Mouse (Mus musculus): Measurements from ENCODE around the gene Gamt. TPM values are rescaled to one million over a fixed set of nuclear protein-coding genes. Genes with fewer than 3 reads are reported as not detected.
A peak's percentile ranks its signal among the peaks of the same experiment; 100 is the strongest.
"Not testable (repeated sequence)": the region's sequence is repeated elsewhere in the genome, so short reads cannot be mapped to it uniquely, and the experiment has no call there.

The Gamt gene
- total RNA-seq, 2 experiments from 2014 or later: 16.2 to 21.2 TPM

- no peak for DNase-seq (ENCODE audit: low spot score in 2 of 2)
Measured at GRCm38 (mm10) chr10:80259463-80259805, 1.4 kb downstream of the Gamt start.

- DNase-seq (ENCODE audit: low spot score in 2 of 2): no peak
Measured at GRCm38 (mm10) chr10:80258752-80259462, 1.9 kb downstream of the Gamt start.

DNA sequence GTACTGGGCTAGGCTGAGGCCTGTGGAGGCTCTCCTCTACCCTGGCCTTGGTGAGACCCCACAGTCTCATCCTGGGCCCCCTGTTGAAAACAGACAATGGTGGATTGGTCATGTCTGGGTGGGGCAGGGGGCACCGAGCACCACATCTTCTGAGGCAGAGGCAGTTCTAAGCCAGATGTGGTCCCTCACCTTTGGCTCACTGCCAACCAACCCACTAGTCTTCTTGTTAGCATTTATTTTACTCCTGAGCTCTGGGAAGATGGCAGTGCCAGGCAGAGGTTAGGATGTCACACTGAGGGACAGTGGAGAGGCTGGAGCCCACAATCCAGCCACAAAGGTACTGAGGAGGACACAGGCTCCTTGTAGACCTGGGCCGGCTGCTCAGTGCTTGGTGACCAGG lies 2.9 kb downstream of the Gamt start:
- DNase-seq (ENCODE audit: low spot score in 2 of 2): no peak

GRCm38 (mm10) chr10:80255881-80256535 lies 4.8 kb downstream of the Gamt start:
- no peak for DNase-seq (ENCODE audit: low spot score in 2 of 2)

DNA sequence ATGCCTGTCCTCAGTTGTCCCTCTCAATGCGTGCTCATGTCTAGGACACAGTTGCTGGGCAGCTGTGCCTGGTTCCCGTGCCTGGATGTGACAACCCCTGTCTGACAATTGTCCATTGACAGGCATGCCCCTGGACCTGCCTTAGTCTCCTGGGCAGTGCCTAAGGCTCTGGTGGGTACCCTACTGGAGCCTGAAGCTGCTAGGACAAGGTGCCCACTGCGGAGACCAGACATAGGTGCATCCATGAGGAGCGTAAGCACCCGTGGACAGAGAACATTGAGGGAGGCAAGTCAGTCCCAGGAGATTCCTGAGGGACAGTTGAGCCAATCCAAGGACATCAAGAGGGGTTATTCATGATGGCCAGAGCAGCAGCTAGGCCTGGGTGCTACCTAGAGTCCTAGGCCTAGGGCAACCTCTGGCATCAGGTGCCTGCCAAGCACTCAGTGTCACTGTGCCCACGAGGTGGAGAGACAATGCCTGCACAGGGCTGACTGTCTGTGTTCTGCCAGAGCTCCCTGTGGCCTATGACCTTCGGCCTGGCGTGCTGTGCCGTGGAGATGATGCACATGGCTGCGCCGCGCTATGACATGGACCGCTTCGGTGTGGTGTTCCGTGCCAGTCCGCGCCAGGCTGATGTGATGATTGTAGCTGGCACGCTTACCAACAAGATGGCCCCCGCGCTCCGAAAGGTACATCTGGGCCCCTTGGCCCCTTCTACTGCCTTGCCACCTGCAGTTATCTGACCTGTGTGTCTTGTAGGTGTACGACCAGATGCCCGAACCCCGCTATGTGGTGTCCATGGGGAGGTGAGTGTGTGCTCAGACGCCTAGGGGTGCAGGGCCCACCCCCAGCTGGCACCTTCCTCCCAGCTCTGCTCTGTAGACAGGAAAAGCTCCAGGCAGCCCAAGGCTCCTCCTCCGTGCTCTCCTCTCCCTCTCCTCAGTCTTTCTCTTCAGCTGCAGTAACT lies 6.2 kb downstream of the Gamt start:
- no peak for DNase-seq (ENCODE audit: low spot score in 2 of 2)

- DNase-seq (ENCODE audit: low spot score in 2 of 2): no peak
Measured at GRCm38 (mm10) chr10:80253551-80253950, 7.3 kb downstream of the Gamt start.

DNA sequence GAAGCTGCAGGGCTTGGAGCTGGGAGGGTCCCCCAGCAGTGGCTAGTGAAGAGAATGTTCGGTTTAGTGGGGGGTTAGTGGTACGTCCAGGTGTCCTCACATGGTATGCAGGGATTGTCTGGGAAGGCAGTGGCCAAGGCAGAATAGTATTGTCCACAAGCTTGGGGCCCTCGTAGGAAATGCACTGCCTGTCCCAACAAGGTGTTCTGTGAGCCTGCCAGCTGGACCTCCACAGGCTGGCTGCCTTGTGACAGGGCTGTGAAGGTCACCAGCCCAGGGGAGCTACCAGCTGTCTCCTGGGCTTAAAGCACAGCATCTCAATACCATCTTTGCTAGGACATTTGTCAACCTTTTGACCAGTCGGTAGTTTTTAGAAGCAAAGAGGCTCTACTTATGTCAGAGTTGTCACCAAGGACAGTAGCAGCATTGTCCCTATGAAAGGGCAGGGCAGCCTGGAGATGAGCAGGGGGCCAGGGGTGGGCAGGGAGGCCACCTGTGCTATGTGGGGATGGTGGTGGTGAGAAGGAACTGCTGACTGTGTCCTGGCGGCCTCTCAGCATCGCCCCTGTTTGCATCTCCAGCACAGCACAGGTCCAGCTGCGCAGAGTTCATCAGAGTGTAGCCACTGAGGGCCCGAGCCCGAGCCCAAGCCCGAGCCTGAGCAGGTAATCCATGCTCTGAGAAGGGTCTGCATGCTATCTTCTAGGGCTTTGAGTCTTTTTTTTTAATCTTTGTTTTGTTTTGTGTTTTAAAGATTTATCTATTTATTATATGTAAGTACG lies 8.1 kb downstream of the Gamt start:
- DNase-seq (ENCODE audit: low spot score in 2 of 2): no peak

DNA sequence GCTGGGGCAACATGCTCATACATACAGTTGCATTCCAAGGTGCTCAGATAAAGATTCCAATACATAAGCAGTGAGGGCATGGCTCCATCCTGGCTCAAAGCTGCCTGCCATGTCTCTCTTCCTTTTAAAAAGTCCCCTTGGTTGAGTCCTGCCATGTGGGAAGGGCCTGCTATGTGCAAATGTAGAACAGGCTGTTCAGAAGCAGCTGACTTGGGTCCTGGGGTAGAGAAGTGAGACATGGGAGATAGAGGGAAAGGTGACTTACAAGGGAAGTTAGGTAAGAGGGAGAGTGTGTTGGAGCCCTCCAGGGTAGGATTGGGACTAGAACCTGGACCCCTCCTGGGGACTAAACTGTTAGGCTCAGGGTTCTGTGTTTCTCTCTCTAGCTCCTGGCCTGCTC lies 8.8 kb downstream of the Gamt start:
- no peak for DNase-seq (ENCODE audit: low spot score in 2 of 2)

DNA sequence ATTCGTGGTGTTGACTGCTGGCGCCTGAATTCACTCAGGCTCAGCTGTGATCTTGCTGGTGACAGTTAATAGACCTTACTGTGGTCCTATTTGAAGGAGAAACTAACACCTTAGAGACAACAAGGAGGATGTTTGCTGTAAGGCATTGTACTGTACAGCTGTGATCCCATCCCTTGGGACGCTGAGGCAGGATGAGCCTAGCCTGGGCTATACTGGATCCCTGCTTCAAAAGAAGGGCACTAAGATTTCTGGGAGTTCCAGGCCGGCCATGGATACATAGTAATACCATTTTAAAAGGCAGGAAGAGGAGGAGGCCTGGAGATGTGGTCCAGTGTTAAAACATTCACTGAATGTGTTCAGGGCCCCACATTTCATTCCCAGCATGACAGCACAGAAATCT lies 10.2 kb downstream of the Gamt start:
- no peak for DNase-seq (ENCODE audit: low spot score in 2 of 2)

DNA sequence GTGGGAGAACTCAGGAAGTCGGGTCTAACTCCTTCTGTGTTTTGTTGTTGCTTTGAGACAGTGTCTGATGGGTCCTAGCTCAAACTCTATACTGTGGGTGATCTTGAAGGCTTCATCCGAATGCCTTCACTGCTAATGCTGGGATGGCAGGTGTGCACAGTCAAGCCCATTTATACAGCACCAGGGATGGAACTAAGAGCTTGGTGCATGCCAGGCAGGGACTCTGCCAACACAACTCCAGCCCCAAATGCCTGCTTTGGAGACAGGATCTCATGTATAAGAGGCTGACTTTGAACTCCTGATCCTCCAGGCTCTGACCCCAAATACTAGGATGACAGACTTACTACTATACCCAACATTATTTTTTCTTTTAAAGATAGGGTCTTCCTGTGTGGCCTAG lies 10.8 kb downstream of the Gamt start:
- DNase-seq (ENCODE audit: low spot score in 2 of 2): no peak

DNA sequence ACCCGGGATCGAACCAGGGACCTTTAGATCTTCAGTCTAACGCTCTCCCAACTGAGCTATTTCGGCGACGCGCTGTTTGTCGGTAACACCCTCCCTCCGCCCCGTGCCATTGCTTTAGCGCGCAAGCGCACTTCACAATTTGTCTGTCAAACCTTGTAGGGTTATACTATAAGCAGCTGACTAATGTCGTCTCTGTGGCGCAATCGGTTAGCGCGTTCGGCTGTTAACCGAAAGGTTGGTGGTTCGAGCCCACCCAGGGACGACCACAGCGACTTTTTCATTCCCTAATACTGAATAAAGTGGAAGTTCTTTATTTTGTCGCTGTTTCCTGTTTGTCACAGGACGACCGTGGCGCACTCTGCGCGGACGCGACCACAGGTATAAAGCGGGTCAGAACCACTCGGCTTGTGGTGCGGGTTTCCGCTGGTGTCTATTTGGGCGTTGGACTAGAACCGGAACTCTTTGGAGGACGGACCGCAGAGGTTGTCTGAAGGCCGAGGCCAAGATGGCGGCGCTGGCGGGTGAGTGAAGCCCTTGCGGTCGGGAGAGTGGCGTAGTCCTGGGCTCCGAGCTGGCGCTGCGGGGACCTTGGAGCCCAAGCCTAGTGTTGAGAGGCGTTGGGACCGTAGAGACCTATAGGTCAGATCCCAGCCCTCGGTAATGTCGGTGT lies 11.7 kb downstream of the Gamt start, which contains the start of gene Ndufs7:
Gene Ndufs7 (plus strand): TSS at position 151 of the 670 bp plus-strand sequence.
- peak; percentile 94 to 95 for DNase-seq (ENCODE audit: low spot score in 2 of 2)

- not testable (repeated sequence) for DNase-seq (ENCODE audit: low spot score in 2 of 2)
Measured at GRCm38 (mm10) chr10:80248437-80248836, 12.4 kb downstream of the Gamt start.

DNA sequence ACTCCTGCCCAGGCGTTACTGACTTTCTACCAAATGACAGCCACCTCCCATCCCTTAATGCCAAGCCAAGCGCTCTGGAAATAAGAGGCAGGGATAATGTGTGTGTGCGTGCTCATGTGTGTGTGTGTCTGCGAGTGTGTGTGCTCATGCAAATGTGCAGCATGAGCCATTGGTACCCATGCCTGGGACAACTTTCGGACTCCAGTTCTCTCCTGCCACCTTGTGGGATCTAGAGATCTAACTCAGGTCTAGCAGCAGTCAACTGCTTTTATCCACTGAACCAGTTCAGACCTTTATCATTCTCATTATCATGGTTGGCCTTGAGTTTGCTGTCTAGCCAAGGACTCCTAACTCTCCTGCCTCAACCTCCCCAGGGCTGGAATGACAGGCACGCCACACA lies 13.0 kb downstream of the Gamt start:
- no peak for DNase-seq (ENCODE audit: low spot score in 2 of 2)

GRCm38 (mm10) chr10:80245600-80245999 lies 15.2 kb downstream of the Gamt start:
- DNase-seq (ENCODE audit: low spot score in 2 of 2): peak; percentile 88 to 92

GRCm38 (mm10) chr10:80244791-80245399 lies 15.9 kb downstream of the Gamt start:
- DNase-seq (ENCODE audit: low spot score in 2 of 2): no peak

- no peak for DNase-seq (ENCODE audit: low spot score in 2 of 2)
Measured at GRCm38 (mm10) chr10:80242607-80243006, 18.2 kb downstream of the Gamt start.

- no peak for DNase-seq (ENCODE audit: low spot score in 2 of 2)
Measured at GRCm38 (mm10) chr10:80242088-80242487, 18.7 kb downstream of the Gamt start.

DNA sequence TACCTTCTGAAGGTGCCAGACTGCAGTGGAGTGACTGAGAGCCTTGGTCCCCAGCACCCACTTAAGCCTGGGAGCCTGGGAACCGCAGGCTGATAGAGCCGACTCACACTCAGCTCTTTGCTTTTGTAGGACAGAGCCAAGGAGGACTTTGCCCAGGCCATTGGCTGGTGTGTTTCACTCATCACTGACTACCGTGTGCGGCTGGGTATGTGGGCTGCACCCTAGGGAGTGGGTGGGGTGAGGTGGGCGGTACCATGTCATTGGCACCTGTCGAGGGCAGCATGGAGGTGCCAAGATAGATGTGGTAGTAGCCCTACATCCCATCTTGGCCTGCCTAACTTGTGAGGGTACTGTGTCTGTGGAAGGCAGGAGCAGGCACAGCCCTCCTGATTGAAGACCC lies 21.0 kb downstream of the Gamt start:
- no peak for DNase-seq (ENCODE audit: low spot score in 2 of 2)

- no peak for DNase-seq (ENCODE audit: low spot score in 2 of 2)
Measured at GRCm38 (mm10) chr10:80238306-80238705, 22.5 kb downstream of the Gamt start.

DNA sequence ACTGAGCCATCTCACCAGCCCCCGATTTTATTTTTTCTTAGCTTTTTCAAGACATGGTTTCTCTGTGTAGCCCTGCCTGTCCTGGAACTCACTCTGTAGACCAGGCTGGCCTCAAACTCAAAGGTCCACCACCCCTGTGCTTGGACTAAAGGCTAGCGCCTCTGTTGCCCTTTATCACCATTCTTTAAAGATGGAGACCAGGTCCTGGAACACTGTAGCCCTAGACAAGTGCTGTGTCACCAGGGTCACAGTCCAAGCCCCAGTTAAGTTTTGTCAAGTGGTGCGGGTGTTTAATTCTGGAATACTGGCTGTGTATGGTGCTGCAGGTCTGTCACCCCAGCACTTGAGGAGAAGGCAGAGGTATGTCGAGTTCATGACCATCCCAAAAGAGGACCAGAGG lies 23.8 kb downstream of the Gamt start:
- no peak for DNase-seq (ENCODE audit: low spot score in 2 of 2)

Data from left cerebral cortex, adult 18-20 months (tissue).